Mouse (Mus musculus): ENCODE measurements at regions not wholly inside any gene's neighbourhood (a gene's known extent, or its start where the extent isn't known, plus 50 kb on each side); places are given as distances from the start of the nearest gene placed in this dataset.
"Not testable (repeated sequence)": the region's sequence is repeated elsewhere in the genome, so short reads cannot be mapped to it uniquely, and the experiment has no call there.

DNA sequence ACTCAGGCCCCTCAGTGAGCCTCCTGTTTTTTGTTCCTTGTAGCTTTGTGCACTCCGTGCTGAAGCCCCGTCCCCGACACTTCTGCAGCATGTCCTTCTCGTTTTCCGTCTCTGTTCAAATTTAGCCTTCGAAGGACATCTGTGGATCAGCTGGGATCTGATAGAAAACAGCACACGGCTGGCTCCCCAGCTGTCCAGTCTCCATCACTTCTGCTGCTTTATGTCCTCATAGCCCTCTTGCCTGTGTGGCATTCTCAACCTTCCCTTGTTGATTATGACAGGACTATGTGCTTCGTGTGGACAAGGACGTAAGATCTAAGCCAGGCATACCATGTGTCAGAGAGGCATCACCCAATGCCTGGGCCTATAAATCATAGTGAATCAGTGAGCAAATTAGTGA is 247.1 kb upstream of the Myo3a start:
- DNase-seq: no peak

DNA sequence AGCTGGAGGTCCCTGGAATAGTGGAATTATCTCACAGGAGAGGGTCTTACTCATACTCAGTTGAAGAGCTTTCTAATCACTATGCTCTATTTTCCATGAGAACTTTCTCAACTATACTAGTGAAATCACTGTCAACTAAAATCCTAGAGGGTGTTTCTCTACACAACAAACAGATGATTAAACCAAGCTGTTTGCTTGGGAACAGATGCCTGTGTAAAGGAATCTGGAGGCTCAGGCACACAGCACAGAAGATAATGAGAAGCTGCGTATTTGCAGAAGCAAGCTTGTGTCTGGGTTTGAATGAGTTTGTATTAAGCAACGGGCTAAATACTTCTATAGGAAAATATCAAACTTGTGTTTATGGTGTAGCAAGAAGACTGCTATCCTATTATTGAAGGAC is 202.9 kb upstream of the Myo3a start:
- DNase-seq: no peak

DNA sequence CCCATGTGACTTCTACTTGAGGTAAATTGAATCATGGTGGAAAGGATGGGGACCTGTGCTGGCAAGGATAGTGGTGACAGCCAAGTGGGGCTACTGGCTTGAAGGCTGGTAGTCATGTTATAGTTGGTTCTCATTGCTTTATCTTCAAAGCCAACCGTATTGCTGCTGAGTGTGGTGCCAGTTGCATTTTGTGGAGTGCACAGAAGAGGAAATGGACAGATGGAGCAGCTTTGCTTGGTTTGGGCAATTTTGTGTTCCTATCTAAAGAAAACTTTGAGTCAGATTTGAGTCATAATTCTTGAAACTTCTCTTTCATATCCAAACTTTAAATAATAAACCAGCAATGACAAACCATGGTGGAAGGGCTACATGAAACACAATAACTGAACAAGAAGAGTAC is 200.5 kb upstream of the Myo3a start:
- DNase-seq: no peak

DNA sequence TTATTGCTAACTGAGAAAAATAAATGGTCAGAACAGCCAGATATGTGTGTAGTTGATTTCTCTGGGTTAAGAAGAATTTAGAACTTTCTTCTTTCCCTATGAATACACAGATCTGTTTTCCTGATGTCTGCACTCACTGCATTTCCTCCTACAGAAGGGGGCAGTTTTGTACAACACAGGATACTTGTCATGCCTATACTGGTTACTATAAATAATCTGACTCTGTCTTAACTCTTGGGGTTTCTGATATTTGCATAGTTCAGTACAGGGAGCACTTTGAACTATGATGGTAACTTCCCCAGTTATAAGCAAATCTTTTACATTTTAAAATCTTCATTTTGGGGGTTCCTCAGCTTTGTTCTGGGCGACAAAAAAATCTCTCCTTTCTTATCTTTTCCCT is 198.7 kb upstream of the Myo3a start:
- no peak for DNase-seq

DNA sequence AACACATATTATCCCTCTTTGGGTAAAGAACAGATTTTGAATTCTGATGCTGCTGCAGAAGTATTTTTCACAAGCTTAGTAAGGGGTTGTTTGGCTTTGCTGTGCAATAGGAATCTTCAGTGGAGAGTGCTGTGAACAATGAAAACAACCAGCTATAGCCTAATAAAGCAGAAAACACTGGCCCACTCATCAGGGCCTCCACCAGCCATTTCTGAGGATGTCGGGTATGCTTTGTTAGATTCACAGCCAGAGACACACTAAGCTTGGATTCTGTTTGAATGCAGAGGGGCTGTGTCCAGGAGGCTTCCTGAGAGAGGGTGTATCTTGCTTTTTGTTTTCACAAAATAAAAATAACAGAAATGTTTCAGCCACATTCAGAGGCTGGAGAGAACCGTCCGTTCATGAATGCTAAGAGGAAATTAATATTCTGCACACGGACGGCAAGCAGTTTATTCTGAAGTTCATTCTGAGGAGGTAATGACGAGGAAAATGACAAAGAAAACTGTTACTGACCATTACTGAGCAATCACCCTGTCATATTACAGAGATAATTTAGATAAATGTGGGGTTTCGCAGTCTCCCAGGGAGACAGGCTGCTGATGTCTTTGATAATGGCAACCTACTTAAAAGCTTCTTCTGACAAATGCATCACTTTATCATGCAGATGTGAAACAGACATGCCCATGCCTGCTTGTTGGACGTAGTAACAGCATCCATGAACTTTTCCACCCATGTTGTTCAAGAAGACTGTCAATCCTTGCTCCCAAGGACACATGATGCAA is 198.1 kb upstream of the Myo3a start:
- no peak for DNase-seq

DNA sequence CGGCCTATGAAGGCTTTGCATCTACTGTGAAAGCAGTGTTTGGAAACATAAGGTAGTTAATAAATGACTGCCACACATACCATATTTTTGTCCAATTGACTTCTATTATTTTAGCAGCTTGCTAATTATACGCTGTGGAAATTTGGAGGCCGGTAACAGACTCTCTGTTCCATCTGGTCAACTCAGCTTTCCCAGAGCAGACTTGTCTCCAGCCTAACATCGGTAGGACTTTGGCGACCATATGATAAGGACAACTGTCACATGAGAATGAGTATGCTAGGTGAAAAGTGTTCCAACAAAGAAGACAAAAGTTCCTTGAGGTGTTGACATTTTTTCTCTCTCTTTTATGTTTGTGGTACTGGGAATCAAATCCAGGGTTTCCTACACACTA is 197.5 kb upstream of the Myo3a start:
- DNase-seq: no peak

DNA sequence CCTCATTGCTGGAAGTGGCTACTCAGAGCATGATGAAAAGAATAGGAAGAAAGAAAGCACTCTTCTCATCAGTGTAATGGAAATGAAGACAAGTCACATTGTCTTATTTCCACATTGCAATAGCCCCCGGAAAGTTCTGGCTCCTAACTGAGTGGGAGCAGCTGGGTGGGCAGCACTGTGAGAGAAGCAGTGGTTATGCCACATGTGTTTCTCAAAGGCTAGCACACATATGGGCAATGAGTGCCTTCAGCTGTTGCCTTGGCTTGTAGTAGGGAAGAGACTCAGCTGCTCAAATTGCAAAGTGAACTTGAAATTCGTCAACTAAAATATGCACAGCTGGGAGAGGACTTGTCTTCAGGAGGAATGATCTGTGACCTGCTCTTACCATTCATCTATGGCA is 190.5 kb upstream of the Myo3a start:
- DNase-seq: no peak

DNA sequence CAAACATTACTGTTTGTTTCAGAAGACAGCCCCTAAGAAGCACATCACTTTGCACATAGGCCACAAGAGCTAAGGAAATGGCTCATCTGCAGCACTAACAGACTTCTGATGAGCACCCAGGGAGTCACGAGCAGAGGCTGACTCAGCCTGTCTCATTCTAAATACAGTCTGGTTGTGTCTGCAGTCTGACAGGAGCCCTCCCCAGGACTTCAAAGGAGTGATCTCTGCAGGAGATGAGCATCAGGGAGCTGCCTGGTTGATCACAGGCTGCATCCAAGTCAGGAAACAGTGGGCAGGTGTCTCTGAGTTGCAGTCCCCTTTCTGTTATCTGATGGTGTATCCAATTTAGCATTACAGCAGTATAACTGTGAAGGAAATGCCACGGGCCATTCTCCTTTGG is 188.5 kb upstream of the Myo3a start:
- DNase-seq: no peak

DNA sequence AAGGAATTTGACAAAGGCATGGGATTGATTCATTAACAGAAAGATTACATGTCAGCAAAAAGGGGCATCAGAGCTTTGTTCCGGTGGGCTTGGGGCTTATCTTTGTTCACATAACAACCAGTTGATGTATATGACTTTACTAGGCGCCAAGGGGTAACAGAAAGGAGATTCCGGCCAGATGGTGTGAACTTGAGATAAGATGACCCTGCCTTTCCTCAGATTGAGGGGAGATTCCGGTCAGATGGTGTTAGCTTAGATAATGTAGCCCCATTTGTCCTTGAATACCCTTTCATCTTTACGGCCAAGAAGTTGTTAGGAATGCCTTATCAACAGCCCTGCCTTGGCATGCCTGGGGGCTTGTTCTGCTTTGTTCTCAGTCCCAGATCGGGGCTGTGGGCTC is 183.4 kb upstream of the Myo3a start:
- not testable (repeated sequence) for DNase-seq

DNA sequence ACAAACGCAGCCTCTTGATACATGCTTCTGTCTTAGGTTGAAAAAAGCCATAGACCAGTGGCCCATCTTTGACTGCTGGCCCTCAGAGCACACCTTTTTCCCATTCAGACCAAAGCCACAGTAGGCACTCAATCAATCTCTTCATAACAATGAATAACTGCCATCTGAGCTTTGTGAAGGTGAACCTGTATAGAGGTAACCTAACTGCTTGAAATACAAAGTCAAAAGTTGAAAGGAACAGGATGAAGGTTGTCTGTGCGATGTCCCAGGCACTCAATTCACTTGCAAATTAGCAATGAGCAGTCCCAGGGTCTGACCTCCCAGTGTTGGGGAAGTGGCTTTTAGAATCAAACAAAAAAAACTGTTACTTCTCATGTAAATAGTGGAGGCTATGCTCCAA is 182.4 kb upstream of the Myo3a start:
- no peak for DNase-seq

DNA sequence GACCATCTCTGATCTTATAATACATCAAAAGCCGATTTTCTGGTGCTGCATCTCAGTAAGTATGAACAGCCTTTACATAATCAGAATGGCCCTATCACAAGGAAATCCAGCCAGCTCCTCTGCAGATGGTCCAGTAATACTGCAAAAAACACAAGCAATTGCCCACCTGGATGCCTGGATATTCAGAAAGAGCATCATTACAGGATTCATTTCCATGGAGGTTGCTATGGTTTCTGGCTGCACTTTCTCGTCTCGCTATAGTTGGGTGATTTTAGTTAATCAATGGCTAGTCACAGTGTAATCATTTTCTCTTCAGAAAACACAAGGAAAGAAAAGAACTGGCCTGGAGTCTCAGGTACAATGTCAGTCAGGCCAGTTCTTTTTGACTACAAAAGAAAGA is 179.8 kb upstream of the Myo3a start:
- no peak for DNase-seq

DNA sequence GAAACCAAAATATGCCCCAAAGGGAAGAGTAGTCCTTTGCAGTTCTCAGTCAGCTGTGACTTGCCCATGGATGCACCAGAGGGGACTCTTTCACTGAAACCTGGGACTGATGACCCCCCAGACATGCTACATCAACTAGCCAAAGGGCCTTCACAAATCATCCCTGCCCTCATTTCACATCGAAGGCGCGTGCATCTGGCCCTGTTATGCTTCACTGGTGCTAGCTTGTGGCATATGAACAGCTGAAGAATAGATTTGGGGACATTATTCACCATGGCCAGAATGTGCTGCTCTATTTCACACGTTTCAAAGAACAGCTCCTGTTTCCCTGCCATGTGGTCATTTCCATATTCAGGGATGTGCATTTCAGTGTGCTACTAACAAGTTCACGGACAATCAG is 160.8 kb upstream of the Myo3a start:
- DNase-seq: peak; percentile 2

DNA sequence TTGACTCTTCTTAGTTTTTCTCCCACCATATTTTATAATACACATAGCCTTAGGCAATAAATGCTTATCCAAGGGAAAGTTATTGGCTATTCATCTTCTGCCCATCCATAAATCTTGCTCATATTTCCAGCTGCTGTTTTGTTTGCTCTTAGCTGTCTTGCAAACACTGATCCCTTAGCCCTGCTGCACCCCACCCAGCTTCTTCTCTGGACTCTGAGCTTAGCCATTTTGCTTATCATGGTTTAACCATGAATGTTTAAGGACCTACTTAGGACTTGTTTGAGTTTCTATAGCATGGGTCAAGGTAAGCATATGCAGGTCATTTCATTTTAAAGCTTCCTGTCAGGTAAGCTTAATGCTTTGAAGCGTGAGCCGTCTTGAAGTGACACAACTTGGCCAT is 130.5 kb upstream of the Myo3a start:
- no peak for DNase-seq

DNA sequence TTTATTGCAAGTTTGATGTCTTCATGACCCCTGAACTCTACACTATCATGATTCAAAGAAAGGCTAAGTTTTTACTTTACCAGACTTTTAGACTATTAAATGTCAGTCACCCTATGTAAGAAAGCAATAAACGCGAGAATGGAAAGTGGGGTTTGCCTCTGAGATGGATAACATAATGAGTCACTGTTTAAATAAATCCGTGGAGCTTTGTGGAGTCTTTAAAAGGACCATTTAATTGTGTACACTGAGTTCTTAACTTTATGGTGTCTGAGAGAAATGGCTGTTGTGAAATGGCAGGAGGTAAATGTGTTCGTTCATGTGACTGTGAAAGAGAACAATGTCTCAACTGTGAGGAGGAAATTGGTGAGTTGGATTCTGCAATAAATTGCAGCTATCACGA is 122.2 kb upstream of the Myo3a start:
- DNase-seq: no peak

DNA sequence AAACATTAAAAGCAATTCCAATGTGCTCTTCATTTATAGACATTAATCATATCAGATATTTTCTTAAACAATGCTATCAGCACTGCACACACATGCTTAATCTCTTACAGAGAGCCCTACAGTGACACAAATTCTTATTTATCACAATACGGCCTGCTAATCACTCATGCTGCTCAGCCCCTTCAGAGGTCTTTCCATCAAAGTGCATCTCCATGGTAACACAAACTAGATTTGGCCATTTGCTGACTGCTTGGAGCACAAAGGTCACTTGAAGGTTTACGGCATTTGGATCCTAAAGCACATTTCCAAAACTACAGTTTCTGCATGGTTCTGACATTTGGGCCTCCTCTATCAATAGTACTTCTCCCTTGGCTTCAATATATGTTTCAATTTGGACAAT is 77.6 kb upstream of the Myo3a start:
- DNase-seq: no peak

DNA sequence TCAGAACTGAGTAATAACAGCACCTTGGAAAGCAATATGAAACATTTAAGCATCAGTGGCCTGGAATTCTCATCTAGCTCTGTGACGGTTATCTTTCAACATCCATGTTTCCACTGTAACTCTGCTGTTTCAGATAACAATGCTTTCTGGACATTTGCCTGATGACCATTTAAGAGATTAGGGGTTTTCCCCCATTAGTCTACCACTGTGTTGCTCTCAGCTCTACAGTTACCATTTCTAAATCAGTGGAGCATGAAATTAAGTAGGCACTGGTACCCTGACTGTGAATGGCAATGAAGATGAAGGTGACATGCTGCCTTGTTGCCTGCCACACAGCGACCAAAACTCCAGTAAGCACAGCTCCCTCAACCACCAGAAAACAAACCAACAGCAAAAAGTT is 70.7 kb upstream of the Myo3a start:
- no peak for DNase-seq

DNA sequence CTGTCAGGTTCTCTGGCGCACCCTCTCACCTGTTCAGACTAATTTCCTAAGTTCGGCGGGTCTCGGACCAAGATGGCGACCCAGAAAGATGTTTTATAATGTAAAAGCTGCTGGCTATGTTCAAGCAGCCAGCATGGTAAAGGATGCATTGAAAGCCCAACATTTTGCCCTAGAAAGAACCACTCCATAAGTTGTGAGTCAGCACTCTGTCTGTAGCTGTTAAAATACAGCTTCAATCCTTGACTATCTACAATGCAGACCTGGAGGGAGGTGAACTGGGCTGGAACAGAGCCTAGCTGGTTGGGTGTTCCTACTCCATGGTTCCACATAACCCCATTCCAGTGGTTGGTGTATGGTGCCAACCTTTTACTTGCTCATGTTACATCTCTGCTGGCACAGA is 61.9 kb upstream of the Myo3a start:
- DNase-seq: no peak

DNA sequence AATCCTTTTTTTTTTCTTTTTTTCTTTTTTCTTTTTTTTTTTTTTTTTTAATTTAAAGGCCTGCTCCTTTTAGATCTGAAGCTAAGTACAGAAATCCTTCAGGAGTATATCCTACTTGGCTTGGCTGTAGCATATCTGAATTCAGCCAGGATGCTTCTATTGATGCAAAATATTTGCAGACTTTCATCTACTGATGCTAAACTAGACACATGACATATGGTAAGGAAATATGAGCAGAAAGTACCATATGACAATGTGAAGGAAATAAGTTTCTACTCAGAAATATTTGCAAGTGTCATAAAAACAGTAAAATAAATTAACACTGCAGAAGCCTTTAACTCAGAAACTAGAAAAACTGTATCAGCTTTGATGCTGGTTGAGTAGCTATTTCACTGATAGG is 61.4 kb upstream of the Myo3a start:
- no peak for DNase-seq

Data from cerebellum, adult 8-10 months (tissue).